Mouse (Mus musculus): ENCODE measurements around the gene Dupd1. TPM values are rescaled to one million over a fixed set of nuclear protein-coding genes. Genes with fewer than 3 reads are reported as not detected.

Dupd1 gene
- not detected in 2 replicates for total RNA-seq (2014; rRNA removed; ENCODE audit: low replicate concordance)
- polyA plus RNA-seq (2015; fragmentation: Nextera tagmentation; extraction: Ambion mirVana) = 0.15 TPM in 2 replicates

DNA sequence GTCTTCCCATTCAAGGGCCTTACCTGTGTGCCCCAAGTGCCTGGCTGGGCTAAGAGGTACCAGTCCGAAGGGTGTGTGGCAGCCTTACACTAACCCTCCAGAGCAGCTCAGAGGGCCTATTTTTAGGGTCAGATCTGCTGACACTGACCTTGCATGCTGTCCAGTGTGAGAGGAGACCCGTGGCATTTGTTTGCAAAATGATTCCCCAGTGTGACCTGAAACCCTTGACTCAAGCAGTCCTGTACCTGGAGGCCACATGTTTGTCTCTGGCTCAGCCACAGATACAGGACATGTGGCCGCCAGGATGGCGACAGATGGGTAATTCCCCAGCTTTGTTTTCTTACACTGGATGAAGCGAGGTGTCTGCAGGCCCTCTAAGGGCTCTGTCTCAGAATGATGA lies at the start of gene Dupd1:
Dupd1 (minus strand) TSS at position 91 of the 400 bp plus-strand sequence.
- TF ChIP-seq EP300 (IDR thresholded peaks at IDR 0.05; ENCODE audit: low read depth) (no peak), CTCF (IDR thresholded peaks at IDR 0.05; ENCODE audit: low read depth) (no peak)
- H3K4me2 ChIP-seq (ENCODE audit: low read depth, low read length) = no peak within 1 kb of the TSS
- no peak within 1 kb of the TSS for H3K9ac ChIP-seq (replicated peaks; ENCODE audit: low read depth, low read length)
- no peak within 1 kb of the TSS for H3K4me3 ChIP-seq (ENCODE audit: low read depth, low read length)
- DNase-seq (ENCODE audit: low spot score) = no peak
- H3K27ac ChIP-seq (ENCODE audit: low read depth) = no peak within 1 kb of the TSS
- no peaks in the 10 kb centered on the region for H3K27me3 ChIP-seq (ENCODE audit: control insufficient read depth, insufficient read depth, low read length)
- H3K4me1 ChIP-seq (ENCODE audit: control insufficient read depth, insufficient read depth) = peaks cover 10% of the 10 kb centered on the region
- 62% methylated on average over 5 of the region's 5 CpGs for WGBS
- no peaks in the 10 kb centered on the region for H3K36me3 ChIP-seq (replicated peaks; ENCODE audit: control insufficient read depth, insufficient read depth, low read length)
- H3K9me3 ChIP-seq (replicated peaks; ENCODE audit: control insufficient read depth, low read length) = no peaks in the 10 kb centered on the region
- ATAC-seq (ENCODE audit: insufficient read depth, low read depth) = no peak

DNA sequence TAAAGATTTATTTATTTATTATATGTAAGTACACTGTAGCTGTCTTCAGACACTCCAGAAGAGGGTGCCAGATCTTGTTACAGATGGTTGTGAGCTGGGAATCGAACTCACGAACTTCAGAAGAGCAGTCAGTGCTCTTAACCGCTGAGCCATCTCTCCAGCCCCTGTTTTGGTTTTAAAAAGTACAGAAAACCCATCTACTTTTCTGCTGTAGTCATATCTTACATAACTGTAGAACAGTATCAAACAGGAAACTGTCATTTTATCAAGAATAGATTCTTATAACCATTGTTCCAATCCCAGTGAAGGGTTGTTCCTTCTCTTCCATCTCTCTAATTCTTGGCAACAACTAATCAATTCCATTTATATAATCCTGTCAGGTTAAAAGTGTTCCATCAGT lies 49.4 kb upstream of the Dupd1 start:
- 88% methylated on average over 3 of the region's 3 CpGs for WGBS

DNA sequence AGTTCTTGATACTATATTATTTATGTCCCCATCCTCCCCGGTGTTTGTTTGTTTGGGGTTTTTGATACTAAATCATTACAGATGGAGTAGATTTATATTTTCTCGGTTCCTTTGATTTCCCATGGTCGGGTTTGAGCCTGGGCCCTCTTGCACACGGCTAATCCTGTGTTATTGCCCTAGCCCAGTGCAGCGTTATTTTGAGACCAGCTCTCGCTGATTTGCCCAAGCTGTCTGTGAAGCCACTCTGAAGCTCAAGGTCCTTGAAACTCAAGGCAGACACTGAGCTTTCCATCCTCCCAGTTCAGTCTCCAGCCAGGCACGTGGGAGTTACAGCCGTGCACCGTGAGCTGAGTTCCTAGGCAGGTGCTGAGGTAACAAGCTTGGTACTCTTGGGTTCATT lies 47.2 kb upstream of the Dupd1 start:
- H3K36me3 ChIP-seq (replicated peaks; ENCODE audit: control insufficient read depth, insufficient read depth, low read length) = no peaks in the 10 kb centered on the region
- 52% methylated on average over 9 of the region's 9 CpGs for WGBS
- no peak overlapping the region for H3K4me3 ChIP-seq (ENCODE audit: low read depth, low read length)
- H3K4me2 ChIP-seq (ENCODE audit: low read depth, low read length) = no peak overlapping the region
- no peak for ATAC-seq (ENCODE audit: insufficient read depth, low read depth)
- no peaks in the 10 kb centered on the region for H3K9me3 ChIP-seq (replicated peaks; ENCODE audit: control insufficient read depth, low read length)
- TF ChIP-seq EP300 (IDR thresholded peaks at IDR 0.05; ENCODE audit: low read depth) (no peak), CTCF (IDR thresholded peaks at IDR 0.05; ENCODE audit: low read depth) (no peak)
- no peak for DNase-seq (ENCODE audit: low spot score)
- 0 out of 2 replicates have a peak, but pooled peaks cover 5% of the 10 kb centered on the region for H3K4me1 ChIP-seq (ENCODE audit: control insufficient read depth, insufficient read depth)
- no peaks in the 10 kb centered on the region for H3K27me3 ChIP-seq (ENCODE audit: control insufficient read depth, insufficient read depth, low read length)
- H3K27ac ChIP-seq (ENCODE audit: low read depth) = no peak overlapping the region
- no peak overlapping the region for H3K9ac ChIP-seq (replicated peaks; ENCODE audit: low read depth, low read length)

More for the DNA sequence above, 49.4 kb upstream of the Dupd1 start:
- Histone ChIP-seq H3K36me3 (replicated peaks; ENCODE audit: control insufficient read depth, insufficient read depth, low read length) (no peaks in the 10 kb centered on the region), H3K9me3 (replicated peaks; ENCODE audit: control insufficient read depth, low read length) (no peaks in the 10 kb centered on the region), H3K9ac (replicated peaks; ENCODE audit: low read depth, low read length) (no peak overlapping the region), H3K4me3 (ENCODE audit: low read depth, low read length) (no peak overlapping the region), H3K4me1 (ENCODE audit: control insufficient read depth, insufficient read depth) (0 out of 2 replicates have a peak, but pooled peaks cover 5% of the 10 kb centered on the region), H3K27ac (ENCODE audit: low read depth) (no peak overlapping the region), H3K27me3 (ENCODE audit: control insufficient read depth, insufficient read depth, low read length) (no peaks in the 10 kb centered on the region), H3K4me2 (ENCODE audit: low read depth, low read length) (no peak overlapping the region)
- TF ChIP-seq EP300 (IDR thresholded peaks at IDR 0.05; ENCODE audit: low read depth) (no peak), CTCF (IDR thresholded peaks at IDR 0.05; ENCODE audit: low read depth) (no peak)
- ATAC-seq (ENCODE audit: insufficient read depth, low read depth) = no peak
- DNase-seq (ENCODE audit: low spot score) = no peak

DNA sequence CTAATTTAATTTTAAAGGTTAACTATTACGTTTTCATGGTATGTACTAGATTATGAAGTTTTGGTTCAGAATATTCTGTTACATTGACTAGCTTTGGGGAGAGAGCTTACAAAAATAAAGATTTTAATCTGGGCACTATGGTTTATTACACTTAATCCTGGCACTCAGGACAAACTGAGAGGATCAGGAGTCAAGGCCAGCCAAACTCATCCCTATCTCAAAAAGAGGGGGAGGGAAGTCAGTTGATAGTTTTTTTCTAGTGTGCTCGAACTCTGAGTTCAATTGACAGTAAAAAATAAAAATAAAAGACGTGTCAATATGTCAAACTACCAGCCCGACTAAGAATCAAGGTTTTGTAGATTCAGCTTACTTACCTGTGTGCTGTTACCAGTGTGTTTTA lies 39.0 kb upstream of the Dupd1 start:
- H3K27ac ChIP-seq (ENCODE audit: low read depth) = no peak overlapping the region
- no peak for TF ChIP-seq EP300 (IDR thresholded peaks at IDR 0.05; ENCODE audit: low read depth)
- no peak for TF ChIP-seq CTCF (IDR thresholded peaks at IDR 0.05; ENCODE audit: low read depth)
- no peaks in the 10 kb centered on the region for H3K27me3 ChIP-seq (ENCODE audit: control insufficient read depth, insufficient read depth, low read length)
- no peak overlapping the region for H3K4me3 ChIP-seq (ENCODE audit: low read depth, low read length)
- DNase-seq (ENCODE audit: low spot score) = no peak
- H3K9ac ChIP-seq (replicated peaks; ENCODE audit: low read depth, low read length) = no peak overlapping the region
- 61% methylated on average over 4 of the region's 4 CpGs for WGBS
- no peaks in the 10 kb centered on the region for H3K9me3 ChIP-seq (replicated peaks; ENCODE audit: control insufficient read depth, low read length)
- H3K36me3 ChIP-seq (replicated peaks; ENCODE audit: control insufficient read depth, insufficient read depth, low read length) = no peaks in the 10 kb centered on the region
- H3K4me1 ChIP-seq (ENCODE audit: control insufficient read depth, insufficient read depth) = peaks cover 8% of the 10 kb centered on the region
- ATAC-seq (ENCODE audit: insufficient read depth, low read depth) = no peak
- H3K4me2 ChIP-seq (ENCODE audit: low read depth, low read length) = no peak overlapping the region

DNA sequence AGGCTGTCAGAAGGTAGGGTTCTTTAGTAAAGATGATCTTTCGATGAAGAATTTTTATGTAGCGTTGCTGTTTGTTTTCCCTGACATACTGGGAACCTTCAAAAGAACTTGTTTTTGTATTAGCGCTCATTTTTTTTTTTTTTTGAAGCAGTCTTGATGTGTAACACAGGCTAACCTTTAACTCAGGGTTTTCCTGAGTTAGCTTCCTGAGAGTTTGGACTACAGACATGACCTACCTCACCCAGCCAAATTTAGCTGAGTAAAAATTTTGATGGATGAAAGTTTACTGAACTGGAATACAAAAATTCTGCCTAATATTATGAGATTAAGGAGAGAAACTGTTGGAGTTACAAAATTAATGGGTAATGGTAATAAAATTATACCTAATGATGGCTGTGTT lies 38.0 kb upstream of the Dupd1 start:
- Histone ChIP-seq H3K9ac (replicated peaks; ENCODE audit: low read depth, low read length) (peak overlapping the region; percentile 71; the same call in 1 of the 2 replicates), H3K36me3 (replicated peaks; ENCODE audit: control insufficient read depth, insufficient read depth, low read length) (no peaks in the 10 kb centered on the region), H3K9me3 (replicated peaks; ENCODE audit: control insufficient read depth, low read length) (no peaks in the 10 kb centered on the region), H3K4me1 (ENCODE audit: control insufficient read depth, insufficient read depth) (peaks cover 8% of the 10 kb centered on the region), H3K4me2 (ENCODE audit: low read depth, low read length) (no peak overlapping the region), H3K4me3 (ENCODE audit: low read depth, low read length) (no peak overlapping the region), H3K27me3 (ENCODE audit: control insufficient read depth, insufficient read depth, low read length) (no peaks in the 10 kb centered on the region), H3K27ac (ENCODE audit: low read depth) (no peak overlapping the region)
- 87% methylated on average over 3 of the region's 3 CpGs for WGBS
- ATAC-seq (ENCODE audit: insufficient read depth, low read depth) (no peak), DNase-seq (ENCODE audit: low spot score) (no peak)
- TF ChIP-seq CTCF (IDR thresholded peaks at IDR 0.05; ENCODE audit: low read depth) = no peak
- no peak for TF ChIP-seq EP300 (IDR thresholded peaks at IDR 0.05; ENCODE audit: low read depth)

Measured in heart, postnatal 0 days (tissue).